Mouse (Mus musculus) midbrain, embryonic 13.5 days (tissue): ENCODE results near the gene Dusp5. TPM values are rescaled to one million over a fixed set of nuclear protein-coding genes. Genes with fewer than 3 reads are reported as not detected.
A peak's percentile ranks its signal among the peaks of the same experiment; 100 is the strongest.

Experiments
- ATAC-seq: fragments of 200-750 bp; cut with Nextera tagmentation; 2 replicates; pipeline ENCODE4 v1.8.0; 2017; ENCODE audit warnings: mild to moderate bottlenecking, moderate TSS enrichment, moderate library complexity
- H3K27ac ChIP-seq: fragments of 300-500 bp; sonication (generic); 2 replicates; pipeline ENCODE4 v1.5.1; 2015; ENCODE audit warnings: inconsistent platforms, mild to moderate bottlenecking, moderate library complexity
- H3K27me3 ChIP-seq: fragments of 300-500 bp; sonication (generic); 2 replicates; pipeline ENCODE4 v1.6.1; 2015; ENCODE audit warnings: mild to moderate bottlenecking, inconsistent platforms
- H3K36me3 ChIP-seq: fragments of 300-500 bp; sonication (generic); 2 replicates; pipeline ENCODE4 v1.6.1; 2015; ENCODE audit warnings: mild to moderate bottlenecking, inconsistent platforms
- H3K4me1 ChIP-seq: fragments of 300-500 bp; sonication (generic); replicated peaks from 2 replicates; pipeline ENCODE4 v1.6.1; 2015; ENCODE audit warnings: inconsistent platforms
- H3K4me2 ChIP-seq: fragments of 300-500 bp; sonication (generic); replicated peaks from 2 replicates; pipeline ENCODE4 v1.6.1; 2015; ENCODE audit warnings: moderate library complexity, mild to moderate bottlenecking, inconsistent platforms
- H3K4me3 ChIP-seq: fragments of 300-500 bp; sonication (generic); replicated peaks from 2 replicates; pipeline ENCODE4 v1.5.1; 2015; ENCODE audit warnings: mild to moderate bottlenecking, inconsistent platforms
- H3K9ac ChIP-seq: fragments of 300-500 bp; sonication (generic); replicated peaks from 2 replicates; pipeline ENCODE4 v1.6.1; 2015; ENCODE audit warnings: mild to moderate bottlenecking, inconsistent platforms
- H3K9me3 ChIP-seq: fragments of 300-500 bp; sonication (generic); 2 replicates; pipeline ENCODE4 v1.6.1; 2016; ENCODE audit warnings: mild to moderate bottlenecking, inconsistent platforms
- WGBS: fragments of 180-500 bp; shearing (Covaris S2); methylation state at CpG from one replicate; pipeline ENCODE4 v1.1.7; 2015; 5-methylcytosine and 5-hydroxymethylcytosine counted together
- polyA plus RNA-seq: library from polyadenylated mRNA; unstranded; fragments of >200 nt; fragmentation: Nextera tagmentation; extraction: Ambion mirVana; gene quantifications from 2 replicates; pipeline ENCODE4 v1.2.1, GENCODE M21; 2015

Gene Dusp5
- polyA plus RNA-seq, 1 experiment from 2014 or later: 1.2 TPM

DNA sequence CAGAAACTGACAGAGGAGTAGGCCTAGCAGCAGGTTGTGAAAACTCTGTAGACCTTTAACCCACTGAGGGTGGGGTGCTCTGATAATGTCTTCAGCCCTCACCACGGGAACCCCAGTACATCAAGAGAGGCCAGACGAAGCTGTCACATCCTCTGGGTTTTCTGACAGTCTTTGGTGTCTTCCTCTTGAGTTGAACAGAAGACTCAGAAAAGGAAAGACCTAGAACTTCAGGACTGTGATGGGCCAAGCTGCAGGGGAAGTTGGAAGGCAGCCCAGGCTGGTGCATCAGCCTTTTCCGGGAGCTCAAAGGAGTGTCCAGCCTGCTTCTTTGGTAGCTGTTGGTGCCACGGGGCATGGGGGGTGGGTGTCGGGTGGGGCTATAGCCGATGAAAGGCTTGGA is 6.5 kb downstream of the Dusp5 start:
- Histone ChIP-seq H3K4me2 (no peak overlapping the region), H3K4me1 (peaks cover under 1% of the 10 kb centered on the region; the same call in 1 of the 2 replicates), H3K27me3 (peaks cover 26% of the 10 kb centered on the region), H3K36me3 (no peaks in the 10 kb centered on the region), H3K9ac (no peak overlapping the region), H3K27ac (no peak overlapping the region), H3K4me3 (no peak overlapping the region), H3K9me3 (no peaks in the 10 kb centered on the region)
- 86% methylated on average over 6 of the region's 6 CpGs for WGBS
- ATAC-seq: no peak

- Histone ChIP-seq H3K27ac (no peak overlapping the region), H3K4me1 (no peaks in the 10 kb centered on the region), H3K4me2 (no peak overlapping the region), H3K36me3 (no peaks in the 10 kb centered on the region), H3K4me3 (no peak overlapping the region), H3K9me3 (no peaks in the 10 kb centered on the region), H3K27me3 (peaks cover 18% of the 10 kb centered on the region), H3K9ac (no peak overlapping the region)
- ATAC-seq: no peak
- whole genome bisulfite sequencing: 92% methylated on average over 6 of the region's 6 CpGs
These were observed 7.3 kb downstream of the Dusp5 start for GRCm38 (mm10) chr19:53536251-53536650.

GRCm38 (mm10) chr19:53536731-53537666 is 8.1 kb downstream of the Dusp5 start:
- Histone ChIP-seq H3K4me2 (no peak overlapping the region), H3K9ac (no peak overlapping the region), H3K4me1 (no peaks in the 10 kb centered on the region), H3K9me3 (no peaks in the 10 kb centered on the region), H3K27me3 (peaks cover 10% of the 10 kb centered on the region), H3K36me3 (no peaks in the 10 kb centered on the region), H3K27ac (no peak overlapping the region), H3K4me3 (no peak overlapping the region)
- no peak for ATAC-seq
- WGBS: 83% methylated on average over 17 of the region's 17 CpGs

GRCm38 (mm10) chr19:53538024-53538423 is 9.1 kb downstream of the Dusp5 start:
- 0 out of 2 replicates have a peak, but pooled peaks cover 2% of the 10 kb centered on the region for H3K27me3 ChIP-seq
- no peak overlapping the region for H3K9ac ChIP-seq
- no peaks in the 10 kb centered on the region for H3K9me3 ChIP-seq
- no peaks in the 10 kb centered on the region for H3K4me1 ChIP-seq
- ATAC-seq: no peak
- no peaks in the 10 kb centered on the region for H3K36me3 ChIP-seq
- no peak overlapping the region for H3K4me2 ChIP-seq
- 91% methylated on average over 11 of the region's 11 CpGs for WGBS
- no peak overlapping the region for H3K4me3 ChIP-seq
- no peak overlapping the region for H3K27ac ChIP-seq

- no peak overlapping the region for H3K9ac ChIP-seq
- no peak overlapping the region for H3K4me2 ChIP-seq
- H3K4me1 ChIP-seq: no peaks in the 10 kb centered on the region
- no peak overlapping the region for H3K27ac ChIP-seq
- no peaks in the 10 kb centered on the region for H3K9me3 ChIP-seq
- no peak for ATAC-seq
- no peaks in the 10 kb centered on the region for H3K36me3 ChIP-seq
- 76% methylated on average over 5 of the region's 5 CpGs for WGBS
- no peak overlapping the region for H3K4me3 ChIP-seq
- H3K27me3 ChIP-seq: 0 out of 2 replicates have a peak, but pooled peaks cover 2% of the 10 kb centered on the region
These were observed 9.9 kb downstream of the Dusp5 start for GRCm38 (mm10) chr19:53538796-53539195.

DNA sequence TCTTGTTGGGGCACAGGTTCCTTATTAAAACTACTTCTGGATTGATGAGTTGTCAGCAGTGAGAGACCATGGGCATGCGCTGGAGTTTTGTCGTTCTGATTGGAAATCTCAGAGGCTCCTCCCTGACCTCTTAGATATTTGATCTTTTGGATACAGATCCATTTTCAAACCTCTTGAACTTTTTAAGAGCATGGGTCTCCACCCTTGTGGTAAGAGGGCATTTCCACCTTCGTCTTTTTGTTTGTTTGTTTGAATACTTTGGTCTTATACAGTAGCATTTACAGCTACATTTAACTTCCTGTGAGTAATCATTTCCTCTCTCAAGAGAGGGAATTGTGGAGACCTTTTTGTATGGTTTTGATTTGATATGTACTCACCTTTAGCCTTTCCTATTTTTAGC is 10.4 kb downstream of the Dusp5 start:
- Histone ChIP-seq H3K9ac (no peak overlapping the region), H3K27me3 (0 out of 2 replicates have a peak, but pooled peaks cover 2% of the 10 kb centered on the region), H3K4me1 (no peaks in the 10 kb centered on the region), H3K9me3 (no peaks in the 10 kb centered on the region), H3K36me3 (no peaks in the 10 kb centered on the region), H3K27ac (no peak overlapping the region), H3K4me2 (no peak overlapping the region), H3K4me3 (no peak overlapping the region)
- WGBS: 84% methylated on average over 3 of the region's 3 CpGs
- no peak for ATAC-seq

- H3K9ac ChIP-seq: no peak overlapping the region
- WGBS: 61% methylated on average over 5 of the region's 5 CpGs
- no peaks in the 10 kb centered on the region for H3K36me3 ChIP-seq
- H3K4me2 ChIP-seq: no peak overlapping the region
- peaks cover 7% of the 10 kb centered on the region for H3K4me1 ChIP-seq
- no peaks in the 10 kb centered on the region for H3K9me3 ChIP-seq
- H3K27ac ChIP-seq: no peak overlapping the region
- no peak overlapping the region for H3K4me3 ChIP-seq
- no peaks in the 10 kb centered on the region for H3K27me3 ChIP-seq
- ATAC-seq: no peak
These were observed 14.7 kb downstream of the Dusp5 start for GRCm38 (mm10) chr19:53543602-53544001.

GRCm38 (mm10) chr19:53544923-53545561 is 16.1 kb downstream of the Dusp5 start:
- 75% methylated on average over 4 of the region's 4 CpGs for WGBS
- no peaks in the 10 kb centered on the region for H3K36me3 ChIP-seq
- no peak for ATAC-seq

DNA sequence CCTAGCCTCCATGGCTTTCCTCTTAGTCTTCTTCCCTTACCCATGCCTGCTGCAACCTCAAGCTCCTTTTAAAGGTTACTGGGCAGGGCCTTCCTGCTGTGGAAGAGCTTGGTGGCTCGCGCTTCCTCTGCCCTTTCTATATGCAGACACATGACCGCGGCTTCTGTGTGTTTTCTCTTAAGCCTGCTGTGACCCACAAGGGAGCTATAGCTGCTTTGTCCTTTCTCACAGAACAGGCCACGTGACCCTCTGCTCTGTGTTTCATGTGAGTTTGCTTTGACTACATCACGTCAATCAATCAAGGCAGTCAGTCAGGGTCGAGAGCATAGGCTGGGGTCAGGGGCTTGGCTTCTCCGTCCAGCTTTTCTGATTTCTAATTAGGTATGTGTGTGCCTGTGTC is 18.7 kb downstream of the Dusp5 start:
- peak; percentile 50; the same call in 1 of the 2 replicates for ATAC-seq
- Histone ChIP-seq H3K4me2 (no peak overlapping the region), H3K9ac (no peak overlapping the region), H3K4me1 (peaks cover 7% of the 10 kb centered on the region), H3K27ac (no peak overlapping the region), H3K9me3 (no peaks in the 10 kb centered on the region), H3K4me3 (no peak overlapping the region), H3K36me3 (no peaks in the 10 kb centered on the region), H3K27me3 (no peaks in the 10 kb centered on the region)
- WGBS: 19% methylated on average over 8 of the region's 8 CpGs

More at GRCm38 (mm10) chr19:53544923-53545561, 16.1 kb downstream of the Dusp5 start:
- Histone ChIP-seq H3K27me3 (no peaks in the 10 kb centered on the region), H3K4me1 (peaks cover 7% of the 10 kb centered on the region), H3K4me2 (no peak overlapping the region), H3K27ac (no peak overlapping the region), H3K4me3 (no peak overlapping the region), H3K9ac (no peak overlapping the region), H3K9me3 (no peaks in the 10 kb centered on the region)

- no peaks in the 10 kb centered on the region for H3K9me3 ChIP-seq
These were observed 22.1 kb downstream of the Dusp5 start for GRCm38 (mm10) chr19:53550972-53551371.

GRCm38 (mm10) chr19:53552216-53552786 is 23.4 kb downstream of the Dusp5 start:
- Histone ChIP-seq H3K4me3 (no peak overlapping the region), H3K4me1 (peaks cover 13% of the 10 kb centered on the region), H3K36me3 (no peaks in the 10 kb centered on the region), H3K9ac (no peak overlapping the region), H3K4me2 (no peak overlapping the region), H3K9me3 (no peaks in the 10 kb centered on the region), H3K27ac (no peak overlapping the region), H3K27me3 (no peaks in the 10 kb centered on the region)
- ATAC-seq: no peak
- WGBS: 44% methylated on average over 10 of the region's 10 CpGs

More at GRCm38 (mm10) chr19:53550972-53551371, 22.1 kb downstream of the Dusp5 start:
- H3K36me3 ChIP-seq: no peaks in the 10 kb centered on the region
- no peak overlapping the region for H3K4me3 ChIP-seq
- peaks cover 7% of the 10 kb centered on the region for H3K4me1 ChIP-seq
- no peak overlapping the region for H3K27ac ChIP-seq
- H3K9ac ChIP-seq: no peak overlapping the region
- no peaks in the 10 kb centered on the region for H3K27me3 ChIP-seq
- WGBS: 87% methylated on average over 12 of the region's 12 CpGs
- H3K4me2 ChIP-seq: no peak overlapping the region
- ATAC-seq: no peak

GRCm38 (mm10) chr19:53552795-53553194 is 23.9 kb downstream of the Dusp5 start:
- no peak overlapping the region for H3K9ac ChIP-seq
- H3K9me3 ChIP-seq: no peaks in the 10 kb centered on the region
- WGBS: 61% methylated on average over 6 of the region's 6 CpGs
- ATAC-seq: no peak
- H3K4me3 ChIP-seq: no peak overlapping the region
- no peaks in the 10 kb centered on the region for H3K27me3 ChIP-seq
- H3K27ac ChIP-seq: no peak overlapping the region
- H3K4me2 ChIP-seq: no peak overlapping the region
- H3K4me1 ChIP-seq: peaks cover 10% of the 10 kb centered on the region; the same call in 1 of the 2 replicates
- H3K36me3 ChIP-seq: no peaks in the 10 kb centered on the region
